Mouse (Mus musculus) testis, postnatal 10 days (tissue): ENCODE measurements at regions not wholly inside any gene's neighbourhood (a gene's known extent, or its start where the extent isn't known, plus 50 kb on each side); places are given as distances from the start of the nearest gene placed in this dataset.

ENCODE experiments used
- DNase-seq: peaks from one replicate; pipeline ENCODE4 v3.0.0; 2021; ENCODE audit warnings: low spot score

DNA sequence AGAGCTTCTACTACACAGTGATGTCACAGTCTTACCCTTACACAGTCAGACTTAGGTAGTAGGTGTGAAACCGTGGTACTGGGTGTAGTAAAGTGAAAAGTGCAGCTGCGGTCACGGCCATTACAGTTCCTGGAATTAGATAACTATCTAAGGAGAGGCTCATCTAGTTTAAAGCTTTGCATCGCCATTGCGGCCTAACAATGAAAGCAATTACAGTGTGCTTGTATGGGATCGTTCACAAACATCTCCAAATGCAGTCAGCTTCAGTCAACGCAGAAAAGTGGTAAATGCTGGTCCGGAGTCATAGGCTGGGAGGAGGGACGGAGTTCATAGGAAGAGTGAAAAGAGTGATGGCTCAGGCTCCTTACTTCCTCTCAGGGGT is 106.0 kb upstream of the Col1a2 start:
- DNase-seq = no peak

DNA sequence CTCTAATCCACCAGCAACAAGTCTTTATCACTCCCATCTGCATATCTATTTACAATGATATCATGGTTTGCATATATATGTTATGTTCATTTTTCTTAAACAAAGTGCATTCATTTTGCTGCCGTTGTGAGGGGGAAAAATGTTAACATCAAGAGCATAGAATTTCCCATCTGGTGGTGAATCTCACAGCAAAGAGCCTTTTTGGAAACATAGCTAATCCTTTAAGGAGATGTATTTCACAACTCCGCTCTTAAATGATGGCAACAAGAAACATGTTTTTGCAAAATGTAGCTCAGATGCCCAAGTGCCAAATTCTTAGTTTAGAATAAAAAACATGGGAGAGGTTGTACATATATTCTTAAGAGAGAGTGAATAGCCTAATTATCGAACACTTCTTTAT is 99.3 kb upstream of the Col1a2 start:
- DNase-seq = no peak

DNA sequence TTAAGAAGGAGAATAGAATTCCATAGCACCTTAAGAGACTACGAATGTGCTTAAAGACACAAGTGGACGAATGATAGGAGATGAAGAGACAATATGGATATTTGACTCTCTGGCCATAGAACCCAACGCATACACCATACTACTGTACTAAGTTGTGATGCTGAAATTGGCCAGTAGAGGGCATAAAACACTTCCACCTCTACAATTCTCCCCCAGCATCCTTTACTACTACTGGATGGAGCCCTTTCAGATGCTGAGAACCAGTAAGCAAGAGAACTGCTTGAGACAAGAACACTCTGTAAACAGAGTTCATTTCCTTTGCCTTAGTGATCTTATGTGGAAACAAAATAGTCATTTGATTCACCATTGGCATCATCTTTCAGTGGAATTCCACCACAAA is 96.9 kb upstream of the Col1a2 start:
- no peak for DNase-seq

DNA sequence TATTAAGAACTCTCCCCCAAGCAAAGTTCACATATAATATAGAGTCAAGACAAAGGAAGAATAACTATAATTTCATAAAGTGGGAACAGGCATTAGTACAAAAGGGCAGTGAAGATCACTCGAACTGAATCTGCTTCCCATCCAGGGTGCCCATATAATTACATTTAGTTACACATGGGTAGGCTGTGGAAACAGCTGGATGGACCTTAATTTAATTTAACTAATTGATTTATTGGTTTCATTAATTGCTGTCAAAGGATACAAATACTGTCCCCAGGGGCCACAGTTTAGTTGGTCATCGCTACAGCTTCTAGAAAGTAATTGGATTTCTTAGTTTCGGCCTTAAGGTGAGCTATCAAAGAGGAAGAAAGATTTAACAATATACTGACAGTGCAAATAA is 91.4 kb upstream of the Col1a2 start:
- no peak for DNase-seq

DNA sequence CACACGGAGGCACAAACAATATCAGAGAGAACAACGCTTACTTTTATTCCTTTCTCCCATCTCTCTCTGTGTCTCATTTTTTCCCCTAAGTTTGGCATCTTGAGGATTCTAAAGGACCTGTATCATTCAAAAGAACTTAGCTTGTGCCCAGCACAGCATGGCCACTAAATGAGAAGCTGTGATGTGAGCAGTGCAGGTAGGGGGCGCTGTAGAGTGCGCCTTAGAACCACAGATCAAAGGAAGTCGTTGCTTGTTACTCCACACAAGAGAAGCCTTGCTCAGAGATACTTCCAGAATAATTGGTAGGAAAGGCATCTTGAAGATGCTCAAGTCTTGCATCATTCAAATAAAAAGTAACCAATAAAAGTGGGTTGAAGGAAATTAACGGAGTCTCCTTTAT is 90.4 kb upstream of the Col1a2 start:
- DNase-seq = peak; percentile 73

DNA sequence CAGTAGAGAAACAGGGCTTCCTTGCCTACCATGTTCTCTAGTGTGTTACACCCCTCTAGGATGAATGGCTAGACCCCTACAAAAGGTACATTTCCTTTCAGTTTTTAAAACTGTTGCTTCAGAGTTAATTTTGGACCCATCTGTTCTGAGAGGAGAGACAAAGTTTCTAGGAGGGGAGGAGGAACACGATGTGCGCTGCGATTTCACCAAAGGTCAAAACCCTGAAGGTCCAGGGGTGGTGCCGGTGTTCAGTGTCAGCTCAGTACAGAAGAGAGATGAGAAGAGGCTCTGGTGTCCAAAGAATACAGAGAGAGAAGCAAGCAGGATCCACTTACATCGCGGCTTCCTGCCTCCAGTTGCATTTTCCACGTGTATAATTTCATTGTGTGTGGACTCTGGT is 89.4 kb upstream of the Col1a2 start:
- DNase-seq = no peak

DNA sequence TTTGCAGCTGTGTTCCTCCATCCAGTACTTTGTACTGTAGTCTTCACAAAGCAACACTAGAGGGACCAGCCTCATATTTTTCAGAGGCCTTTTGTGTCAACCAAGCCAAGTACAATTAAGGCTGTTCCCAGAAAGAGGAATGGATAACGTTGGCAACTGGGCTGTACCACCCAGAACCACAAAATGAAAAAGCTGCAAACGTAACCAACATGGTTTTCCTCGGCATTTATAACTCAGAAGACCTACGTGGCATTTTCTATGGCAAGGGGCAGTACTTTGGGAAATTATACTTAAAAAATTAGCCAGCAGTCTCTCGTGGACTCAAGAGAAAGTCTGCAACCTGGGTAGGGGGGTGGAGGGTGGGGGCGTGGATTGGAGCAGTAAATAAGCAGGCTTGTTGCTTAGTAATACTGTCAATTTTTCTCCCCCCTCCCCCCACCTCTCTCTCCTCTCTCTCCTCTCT is 87.3 kb upstream of the Col1a2 start:
- no peak for DNase-seq

DNA sequence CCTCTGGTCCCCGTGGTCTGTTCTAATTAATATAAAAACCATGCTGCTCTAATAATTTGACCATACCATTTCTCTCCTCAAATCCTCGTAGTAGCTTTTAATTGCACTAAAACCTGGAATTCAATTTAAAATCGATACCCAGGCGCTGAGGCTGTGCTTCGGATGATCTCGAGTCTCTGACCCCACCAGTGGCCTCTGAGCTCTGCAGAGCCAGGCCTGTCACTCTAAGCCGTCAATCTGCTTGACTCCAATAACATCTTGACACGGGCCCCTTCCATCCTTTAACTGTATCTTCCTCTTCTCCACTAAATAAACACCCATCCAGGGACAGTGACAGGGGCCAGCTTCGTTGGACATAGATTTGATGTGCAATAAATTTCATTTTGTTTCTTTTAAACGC is 86.2 kb upstream of the Col1a2 start:
- no peak for DNase-seq

DNA sequence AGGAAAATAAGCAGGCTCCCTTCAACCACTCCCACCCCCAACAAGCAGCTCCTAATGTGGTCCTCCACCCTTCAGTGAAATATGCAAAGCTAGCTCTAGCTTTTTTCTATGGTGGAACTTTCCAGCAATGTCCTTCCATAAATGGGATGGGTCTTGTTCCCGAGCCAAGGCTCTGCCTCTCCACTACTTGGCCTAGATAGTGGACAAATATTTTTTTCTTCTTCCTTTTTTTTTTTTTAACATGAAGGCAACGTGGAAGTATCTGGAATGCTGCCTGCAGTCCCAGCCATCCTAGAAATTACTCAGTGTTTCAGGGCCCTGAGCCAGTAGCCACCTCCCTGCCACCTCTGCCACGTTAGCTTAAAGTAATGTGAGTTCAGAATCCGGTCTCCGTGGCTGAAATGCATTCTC is 85.7 kb upstream of the Col1a2 start:
- peak; percentile 60 for DNase-seq

DNA sequence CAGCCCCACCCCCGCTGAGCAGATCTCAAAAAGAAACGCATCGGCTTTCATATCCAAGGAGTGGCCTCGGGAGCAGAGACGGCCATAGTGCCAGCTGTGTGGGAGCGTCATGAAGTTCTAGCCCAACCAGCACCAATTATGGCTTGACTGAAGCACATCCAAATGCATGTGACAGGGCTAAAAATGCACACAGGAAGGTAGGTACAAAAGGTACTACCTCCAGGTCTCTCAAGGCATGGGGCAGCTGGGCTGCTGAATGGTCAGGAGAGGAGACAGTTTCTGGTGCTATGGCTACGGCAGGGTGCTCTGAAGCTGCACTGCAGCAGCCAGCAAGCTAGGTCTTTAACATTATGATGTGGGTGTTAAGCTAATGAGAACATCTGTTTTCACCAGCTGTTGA is 83.1 kb upstream of the Col1a2 start:
- DNase-seq = no peak

DNA sequence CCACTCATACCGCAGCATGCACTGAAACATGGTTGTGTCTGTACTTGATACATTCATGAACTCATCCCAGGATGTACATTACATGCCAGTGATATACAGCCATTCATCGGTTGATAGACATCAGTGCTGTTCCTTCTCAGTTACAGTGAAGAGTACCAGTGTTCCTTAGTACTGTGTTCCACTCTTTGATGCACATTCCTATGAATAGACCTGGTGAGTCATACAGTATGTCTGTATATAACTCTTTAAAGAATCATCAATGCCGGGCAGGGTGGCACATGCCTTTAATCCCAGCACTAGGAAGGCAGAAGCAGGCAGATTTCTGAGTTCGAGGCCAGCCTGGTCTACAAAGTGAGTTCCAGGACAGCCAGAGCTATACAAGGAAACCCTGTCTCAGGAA is 77.5 kb upstream of the Col1a2 start:
- no peak for DNase-seq

DNA sequence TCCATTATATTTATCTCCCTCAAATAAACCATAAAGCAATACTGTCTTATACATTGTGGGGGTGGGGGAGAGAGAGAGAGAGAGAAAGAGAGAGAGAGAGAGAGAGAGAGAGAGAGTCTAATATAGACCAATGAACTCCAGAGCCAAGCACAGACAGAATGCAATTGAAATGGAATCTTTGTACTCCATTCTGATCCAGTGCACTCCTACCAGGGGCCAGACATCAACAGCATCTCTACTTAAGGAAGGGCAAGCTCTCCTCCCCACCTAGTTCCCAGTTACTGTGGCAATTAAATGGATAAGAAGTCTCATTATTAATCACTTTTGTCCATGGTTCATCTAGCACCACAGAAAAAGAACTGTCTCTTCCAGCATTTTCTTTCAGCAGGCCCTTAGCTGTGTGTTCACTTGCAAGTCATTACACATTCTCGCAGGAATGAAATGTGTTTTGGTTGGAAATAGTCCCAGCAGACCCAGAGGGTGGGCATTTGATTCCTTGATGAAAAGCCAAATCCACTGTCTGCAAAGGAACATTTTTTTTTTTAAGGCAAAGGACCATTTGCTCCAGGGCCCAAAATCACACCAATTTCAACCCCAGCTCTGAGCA is 73.8 kb upstream of the Col1a2 start:
- DNase-seq = no peak

DNA sequence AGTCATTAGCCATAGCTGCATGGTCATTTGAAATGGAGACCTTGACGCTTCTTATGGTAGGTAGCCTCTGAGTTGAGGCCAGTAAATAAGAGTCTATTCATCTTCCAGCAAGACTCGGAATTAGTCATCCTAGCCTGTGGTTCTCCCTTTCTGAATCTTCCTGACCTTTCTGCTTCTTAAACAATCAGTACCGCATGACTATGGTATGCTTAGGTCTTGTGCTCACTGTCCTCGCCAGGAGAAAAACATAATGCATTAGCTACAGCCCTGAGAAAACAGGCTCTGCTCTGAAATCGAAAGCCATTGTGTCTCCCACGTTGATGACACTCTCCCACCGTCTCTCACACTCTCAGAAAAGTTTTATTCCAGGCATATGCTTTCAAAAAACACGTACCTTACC is 72.4 kb upstream of the Col1a2 start:
- DNase-seq = no peak

DNA sequence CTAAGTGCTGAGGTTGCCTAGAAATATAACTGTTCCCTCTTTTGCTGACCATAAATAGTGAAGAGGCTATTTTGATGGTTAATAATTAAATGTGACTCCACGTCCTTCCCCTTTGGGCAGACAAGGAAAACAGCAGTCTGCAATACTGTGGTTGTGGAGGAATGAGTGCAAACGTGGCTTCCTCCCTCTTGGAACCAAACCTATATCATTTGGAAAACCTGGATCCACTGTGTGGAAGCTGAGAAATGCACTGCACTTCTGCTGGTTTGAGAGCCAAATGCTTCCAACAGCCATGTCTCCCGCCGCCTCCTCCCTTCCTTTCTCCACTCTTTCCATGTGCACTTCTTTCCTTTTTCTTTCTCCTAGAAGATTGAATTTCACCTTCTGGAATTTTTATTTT is 68.2 kb upstream of the Col1a2 start:
- no peak for DNase-seq

DNA sequence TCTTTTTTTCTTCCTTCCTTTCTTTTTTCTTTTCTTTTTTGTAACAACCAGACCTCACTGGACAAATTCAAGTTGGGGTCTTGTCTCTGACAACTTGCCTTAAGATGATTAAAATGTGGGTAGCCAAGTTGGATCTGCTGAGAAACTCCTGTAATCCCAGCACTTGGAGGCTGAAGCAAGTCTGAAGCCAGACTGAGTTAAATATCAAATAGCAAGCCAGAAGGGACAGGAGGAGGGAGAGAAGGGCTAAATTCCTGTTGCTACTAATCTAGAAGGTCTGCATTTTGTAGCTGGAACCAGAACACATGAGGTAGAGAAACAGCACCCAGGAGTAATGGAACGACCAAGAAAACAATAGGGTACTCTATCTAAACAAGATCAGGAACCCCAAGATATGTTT is 67.7 kb upstream of the Col1a2 start:
- DNase-seq = no peak

DNA sequence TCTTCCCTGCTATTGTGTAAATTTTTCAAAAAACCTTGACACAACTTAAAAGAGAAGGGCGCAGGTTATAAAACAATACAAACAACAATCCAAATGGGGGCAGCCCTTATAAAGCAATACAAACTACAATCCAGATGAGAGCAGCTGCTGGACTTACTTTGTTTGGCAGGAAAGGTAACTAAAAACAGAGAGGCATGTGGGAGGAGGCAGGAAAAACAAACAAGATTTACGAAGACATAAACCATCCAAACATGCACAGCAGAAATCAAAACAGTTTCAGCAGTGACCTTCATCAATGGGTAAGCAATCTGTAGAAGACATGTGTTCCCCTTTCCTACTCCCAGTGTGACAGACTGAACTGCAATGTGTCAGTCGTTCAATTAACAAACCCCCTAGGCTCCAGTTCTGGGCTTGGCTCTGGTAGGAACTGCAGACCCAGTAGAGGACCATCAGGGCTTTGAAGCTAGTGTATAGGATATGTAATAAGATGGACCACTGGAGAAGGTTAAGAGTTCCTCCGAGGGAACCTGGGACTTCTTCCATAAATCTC is 62.9 kb upstream of the Col1a2 start:
- DNase-seq = no peak

DNA sequence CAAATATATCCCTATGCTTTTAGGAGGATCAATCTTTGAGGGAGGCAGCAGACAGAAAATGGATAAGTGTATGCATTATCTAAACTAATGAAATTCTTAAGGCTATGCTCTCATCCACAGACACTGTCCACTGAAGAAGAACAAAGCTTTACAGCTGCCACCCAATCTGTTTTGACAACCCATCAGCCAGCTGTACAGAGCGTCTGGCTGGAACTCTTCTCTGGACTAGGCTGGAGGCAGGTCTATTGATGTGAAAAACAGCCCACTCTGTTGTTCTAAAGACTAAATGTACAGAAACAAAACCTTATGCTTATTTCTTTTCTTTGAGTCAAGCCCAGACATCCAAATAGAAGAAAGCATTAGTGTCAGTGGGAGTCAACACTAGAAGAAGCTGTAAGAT is 58.7 kb upstream of the Col1a2 start:
- no peak for DNase-seq

DNA sequence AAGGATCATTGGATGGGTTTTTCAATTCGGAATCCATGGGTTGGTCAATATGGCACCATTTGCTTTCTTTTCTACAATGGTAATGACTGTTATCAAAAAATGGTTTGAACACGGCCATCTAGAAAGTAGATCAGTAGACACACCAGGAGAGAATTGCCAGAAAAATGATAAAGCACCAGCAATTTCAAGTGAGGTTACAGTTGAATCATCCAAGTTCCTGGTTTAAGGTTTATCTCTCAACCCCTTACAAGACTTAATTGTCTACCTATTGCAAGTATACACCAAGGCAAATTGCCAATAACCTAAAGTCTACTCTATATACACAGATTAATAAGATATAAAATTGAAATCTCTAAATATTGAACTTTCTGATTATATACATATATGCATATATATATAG is 53.4 kb upstream of the Col1a2 start:
- no peak for DNase-seq
